Mouse (Mus musculus): ENCODE results near the gene Eef1a2. TPM values are rescaled to one million over a fixed set of nuclear protein-coding genes. Genes with fewer than 3 reads are reported as not detected.

The Eef1a2 gene
- total RNA-seq (2014; rRNA removed) = 304 and 351 TPM in 2 replicates
- polyA plus RNA-seq (2015; fragmentation: Nextera tagmentation; extraction: Ambion mirVana) = 24.7 and 26.7 TPM in 2 replicates

DNA sequence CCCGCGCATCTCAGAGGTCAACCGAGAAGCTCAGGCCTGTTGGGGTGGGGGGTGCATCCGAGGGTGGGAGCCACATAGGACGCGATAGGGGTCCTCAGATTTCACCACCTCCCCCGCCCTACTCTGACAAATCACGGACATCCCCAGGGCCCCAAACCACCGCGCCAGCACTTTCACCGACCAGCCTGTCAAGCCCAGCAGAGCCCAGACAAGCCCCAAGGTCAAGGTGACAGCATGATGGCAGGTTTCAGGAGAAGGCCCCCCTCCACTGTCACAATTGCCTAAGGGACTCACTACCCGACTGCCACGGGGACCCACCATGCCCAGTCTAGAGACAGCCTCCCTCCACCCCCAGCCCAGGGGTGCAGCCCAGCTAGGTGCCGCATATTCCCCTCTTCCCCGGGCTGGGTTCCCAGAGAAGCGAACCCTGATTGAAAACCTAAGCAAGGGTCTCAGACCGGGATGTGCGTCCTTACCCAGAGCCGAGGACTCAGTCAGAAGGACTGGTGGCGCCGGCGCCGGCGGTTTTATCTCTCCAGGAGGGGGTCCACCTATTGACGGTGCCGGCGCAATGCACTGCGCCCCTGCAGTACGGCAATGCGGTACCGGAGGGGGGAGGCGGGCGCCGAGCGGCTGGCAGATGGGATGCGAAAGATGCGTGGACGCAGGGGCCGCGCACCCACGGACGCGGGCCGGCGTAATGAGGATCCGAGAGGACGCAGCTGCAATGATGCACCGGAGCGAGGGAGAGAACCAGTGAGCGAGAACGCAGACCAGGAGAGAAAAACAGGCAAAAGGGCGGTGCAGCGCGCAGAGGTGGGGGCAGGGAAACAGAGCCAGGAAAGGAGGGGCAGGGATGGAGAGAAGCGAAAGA is at the start of gene Eef1a2:
Gene Eef1a2 (minus strand): TSS at position 767 of the 874 bp plus-strand sequence.
- H3K27ac ChIP-seq = peak within 1 kb of the TSS; percentile 87
- DNase-seq (ENCODE audit: low spot score) = peak; percentile 87
- ATAC-seq = peak; percentile 78
- H3K9ac ChIP-seq (replicated peaks; ENCODE audit: low read length) = peak within 1 kb of the TSS; percentile 74
- H3K27me3 ChIP-seq (ENCODE audit: insufficient read depth, low read length) = no peaks in the 10 kb centered on the region
- H3K36me3 ChIP-seq (ENCODE audit: insufficient read depth, low read length) = peaks cover 10% of the 10 kb centered on the region; the same call in 1 of the 2 replicates
- H3K4me1 ChIP-seq (ENCODE audit: insufficient read depth, low read length) = peaks cover 32% of the 10 kb centered on the region
- peak within 1 kb of the TSS; percentile 50 for H3K4me3 ChIP-seq (ENCODE audit: low read length)
- TF ChIP-seq CTCF (IDR thresholded peaks at IDR 0.05; ENCODE audit: low read depth) = peak; percentile 53
- WGBS = 3% methylated on average over 55 of the region's 55 CpGs
- H3K9me3 ChIP-seq (ENCODE audit: low read length) = no peaks in the 10 kb centered on the region
- H3K4me2 ChIP-seq (ENCODE audit: low read depth, low read length) = peak within 1 kb of the TSS; percentile 63

- WGBS = 78% methylated on average over 9 of the region's 9 CpGs
- no peak for TF ChIP-seq CTCF (IDR thresholded peaks at IDR 0.05; ENCODE audit: low read depth)
- ATAC-seq (no peak), DNase-seq (ENCODE audit: low spot score) (no peak)
- Histone ChIP-seq H3K9me3 (ENCODE audit: low read length) (no peaks in the 10 kb centered on the region), H3K27ac (no peak overlapping the region), H3K9ac (replicated peaks; ENCODE audit: low read length) (no peak overlapping the region), H3K36me3 (ENCODE audit: insufficient read depth, low read length) (no peaks in the 10 kb centered on the region), H3K27me3 (ENCODE audit: insufficient read depth, low read length) (no peaks in the 10 kb centered on the region; the same call in 1 of the 2 replicates), H3K4me2 (ENCODE audit: low read depth, low read length) (no peak overlapping the region), H3K4me3 (ENCODE audit: low read length) (no peak overlapping the region), H3K4me1 (ENCODE audit: insufficient read depth, low read length) (no peaks in the 10 kb centered on the region)
Measured at GRCm38 (mm10) chr2:181206118-181206517, 49.3 kb upstream of the Eef1a2 start.

DNA sequence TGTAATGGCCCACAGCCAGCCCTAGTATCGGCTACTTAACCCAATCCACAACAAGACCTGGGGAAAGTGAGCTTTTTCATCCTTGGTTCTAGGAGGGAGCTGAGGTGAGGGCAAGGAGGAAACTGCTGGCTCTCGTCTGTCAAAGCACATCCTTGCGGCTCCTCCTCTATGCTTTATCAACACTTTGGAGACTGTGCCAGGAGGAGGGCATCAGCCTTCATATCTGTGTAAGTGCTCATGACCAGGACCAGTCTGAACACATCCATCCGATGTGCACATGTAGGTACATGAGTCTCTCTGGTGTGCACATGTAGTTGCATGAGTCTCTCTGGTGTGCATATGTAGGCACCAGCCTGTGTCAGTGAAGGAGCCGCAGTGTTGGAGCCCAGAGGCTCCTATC is 48.9 kb upstream of the Eef1a2 start:
- Histone ChIP-seq H3K4me3 (ENCODE audit: low read length) (no peak overlapping the region), H3K4me1 (ENCODE audit: insufficient read depth, low read length) (no peaks in the 10 kb centered on the region), H3K9me3 (ENCODE audit: low read length) (no peaks in the 10 kb centered on the region), H3K4me2 (ENCODE audit: low read depth, low read length) (no peak overlapping the region), H3K36me3 (ENCODE audit: insufficient read depth, low read length) (no peaks in the 10 kb centered on the region), H3K27me3 (ENCODE audit: insufficient read depth, low read length) (no peaks in the 10 kb centered on the region), H3K27ac (no peak overlapping the region), H3K9ac (replicated peaks; ENCODE audit: low read length) (no peak overlapping the region)
- TF ChIP-seq CTCF (IDR thresholded peaks at IDR 0.05; ENCODE audit: low read depth) = no peak
- ATAC-seq = no peak
- DNase-seq (ENCODE audit: low spot score) = no peak
- WGBS = 89% methylated on average over 5 of the region's 5 CpGs

GRCm38 (mm10) chr2:181202886-181203285 is 46.1 kb upstream of the Eef1a2 start:
- Histone ChIP-seq H3K27ac (no peak overlapping the region), H3K9ac (replicated peaks; ENCODE audit: low read length) (no peak overlapping the region), H3K4me1 (ENCODE audit: insufficient read depth, low read length) (no peaks in the 10 kb centered on the region), H3K27me3 (ENCODE audit: insufficient read depth, low read length) (no peaks in the 10 kb centered on the region), H3K9me3 (ENCODE audit: low read length) (no peaks in the 10 kb centered on the region), H3K4me2 (ENCODE audit: low read depth, low read length) (no peak overlapping the region), H3K36me3 (ENCODE audit: insufficient read depth, low read length) (no peaks in the 10 kb centered on the region), H3K4me3 (ENCODE audit: low read length) (no peak overlapping the region)
- TF ChIP-seq CTCF (IDR thresholded peaks at IDR 0.05; ENCODE audit: low read depth) = no peak
- ATAC-seq = no peak
- no peak for DNase-seq (ENCODE audit: low spot score)
- 71% methylated on average over 6 of the region's 6 CpGs for WGBS

DNA sequence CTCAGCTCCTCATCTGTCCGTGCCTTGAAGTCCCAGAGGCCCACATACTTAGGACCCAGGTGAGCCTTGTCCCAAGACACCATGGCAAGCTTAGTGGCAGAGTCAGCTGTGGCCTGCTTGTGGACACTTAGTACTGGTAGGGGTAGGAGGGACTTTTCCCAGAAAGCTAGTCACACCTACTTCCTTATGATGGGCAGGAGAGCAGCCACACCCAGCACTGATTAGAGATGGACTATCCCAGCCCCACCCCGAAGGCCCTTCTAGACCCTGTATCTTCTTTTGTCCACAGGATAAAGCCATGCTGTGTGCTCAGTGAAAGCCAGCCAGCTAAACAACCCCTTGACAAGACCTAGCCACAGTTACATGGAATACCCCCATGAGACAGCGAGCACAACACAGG is 45.6 kb upstream of the Eef1a2 start, which contains the start of gene Ptk6:
Gene Ptk6 (minus strand): TSS at position 368 of the 400 bp plus-strand sequence.
- no peaks in the 10 kb centered on the region for H3K9me3 ChIP-seq (ENCODE audit: low read length)
- DNase-seq (ENCODE audit: low spot score) (no peak), ATAC-seq (no peak)
- no peaks in the 10 kb centered on the region for H3K4me1 ChIP-seq (ENCODE audit: insufficient read depth, low read length)
- no peak within 1 kb of the TSS for H3K4me3 ChIP-seq (ENCODE audit: low read length)
- TF ChIP-seq CTCF (IDR thresholded peaks at IDR 0.05; ENCODE audit: low read depth) = no peak
- H3K27me3 ChIP-seq (ENCODE audit: insufficient read depth, low read length) = no peaks in the 10 kb centered on the region
- H3K4me2 ChIP-seq (ENCODE audit: low read depth, low read length) = no peak within 1 kb of the TSS
- 91% methylated on average over 3 of the region's 3 CpGs for WGBS
- H3K9ac ChIP-seq (replicated peaks; ENCODE audit: low read length) = no peak within 1 kb of the TSS
- no peak within 1 kb of the TSS for H3K27ac ChIP-seq
- no peaks in the 10 kb centered on the region for H3K36me3 ChIP-seq (ENCODE audit: insufficient read depth, low read length)

DNA sequence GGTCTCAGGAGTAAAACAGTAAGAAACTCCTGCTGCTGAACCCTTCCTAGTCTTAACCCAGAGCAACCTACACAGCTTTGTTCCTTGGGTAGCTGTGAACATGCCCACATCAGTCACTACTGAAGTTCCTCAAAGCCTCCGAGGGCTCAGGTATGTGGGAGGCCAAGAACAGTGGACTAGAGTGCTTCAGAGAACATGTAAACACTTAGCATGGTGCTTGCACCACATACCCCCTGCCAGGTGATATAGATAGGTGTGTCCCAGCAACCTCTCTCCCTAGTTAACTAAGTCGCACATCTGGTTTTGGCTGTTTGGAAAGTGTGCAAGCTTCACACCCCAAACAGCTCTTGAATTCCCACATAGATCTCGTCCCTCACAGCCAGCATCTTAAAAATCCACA is 44.8 kb upstream of the Eef1a2 start:
- WGBS = 81% methylated on average over 3 of the region's 3 CpGs
- TF ChIP-seq CTCF (IDR thresholded peaks at IDR 0.05; ENCODE audit: low read depth) = no peak
- no peaks in the 10 kb centered on the region for H3K27me3 ChIP-seq (ENCODE audit: insufficient read depth, low read length)

More for the DNA sequence above, 44.8 kb upstream of the Eef1a2 start:
- Histone ChIP-seq H3K36me3 (ENCODE audit: insufficient read depth, low read length) (no peaks in the 10 kb centered on the region), H3K9me3 (ENCODE audit: low read length) (no peaks in the 10 kb centered on the region), H3K4me2 (ENCODE audit: low read depth, low read length) (no peak overlapping the region), H3K4me1 (ENCODE audit: insufficient read depth, low read length) (no peaks in the 10 kb centered on the region), H3K9ac (replicated peaks; ENCODE audit: low read length) (no peak overlapping the region), H3K27ac (no peak overlapping the region), H3K4me3 (ENCODE audit: low read length) (no peak overlapping the region)
- DNase-seq (ENCODE audit: low spot score) (no peak), ATAC-seq (no peak)

All from hindbrain, postnatal 0 days (tissue).